Mouse (Mus musculus) small intestine, adult 2 months (tissue): ENCODE results near the gene Ptprd.

ENCODE experiments used
- CTCF ChIP-seq: fragments of 200-500 bp; IDR thresholded peaks from 2 replicates; pipeline ENCODE4 v1.5.1; 2012; ENCODE audit warnings: low read depth, mild to moderate bottlenecking, control low read depth, inconsistent platforms, low read length, moderate library complexity, mixed read lengths; ENCODE audit not compliant: insufficient replicate concordance, insufficient read length; ENCODE audit errors: extremely low read depth
- POLR2A ChIP-seq: fragments of 200-500 bp; IDR thresholded peaks from 2 replicates; pipeline ENCODE4 v1.6.1; 2012; ENCODE audit warnings: low read depth, mild to moderate bottlenecking, control low read depth, inconsistent platforms, low read length, moderate library complexity

DNA sequence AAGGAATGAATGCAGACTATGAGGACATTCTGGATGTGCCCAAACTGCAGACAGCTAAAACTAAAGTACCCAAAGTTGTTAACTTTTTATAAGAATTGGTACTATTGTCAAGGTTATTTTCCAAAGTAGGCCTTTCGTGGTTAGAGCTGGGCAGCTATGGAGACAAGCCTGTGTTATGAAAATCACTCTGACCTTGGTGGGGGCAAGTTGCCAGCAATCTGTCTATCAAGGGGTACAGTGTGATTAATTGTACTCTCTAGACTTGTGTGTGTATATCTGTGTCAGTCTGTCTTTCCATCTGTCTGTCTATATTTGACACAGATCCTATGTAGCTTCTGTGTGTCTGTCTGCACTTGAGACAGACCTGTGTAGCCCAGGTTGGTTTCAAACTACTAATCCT is 22.9 kb upstream of the Ptprd start:
- TF ChIP-seq POLR2A (no peak), CTCF (no peak)
